Mouse (Mus musculus): ENCODE data around the gene Mical2. TPM values are rescaled to one million over a fixed set of nuclear protein-coding genes. Genes with fewer than 3 reads are reported as not detected.
A peak's percentile ranks its signal among the peaks of the same experiment; 100 is the strongest.

Gene Mical2
- polyA plus RNA-seq, 1 experiment from 2014 or later, result 1.2 TPM

- peaks cover 14% of the 10 kb centered on the region for H3K4me1 ChIP-seq
- no peak overlapping the region for H3K4me3 ChIP-seq
- DNase-seq (ENCODE audit: low spot score), result no peak
- H3K9me3 ChIP-seq, result no peaks in the 10 kb centered on the region
- H3K27ac ChIP-seq (replicated peaks), result no peak overlapping the region
- no peaks in the 10 kb centered on the region for H3K36me3 ChIP-seq (replicated peaks)
- WGBS, result 71% methylated on average over 5 of the region's 5 CpGs
- H3K27me3 ChIP-seq (replicated peaks; ENCODE audit: low read depth, poor library complexity, severe bottlenecking), result peaks cover 1% of the 10 kb centered on the region; the same call in 1 of the 2 replicates
Observed at GRCm38 (mm10) chr7:112216720-112217119, 8.9 kb upstream of the Mical2 start.

DNA sequence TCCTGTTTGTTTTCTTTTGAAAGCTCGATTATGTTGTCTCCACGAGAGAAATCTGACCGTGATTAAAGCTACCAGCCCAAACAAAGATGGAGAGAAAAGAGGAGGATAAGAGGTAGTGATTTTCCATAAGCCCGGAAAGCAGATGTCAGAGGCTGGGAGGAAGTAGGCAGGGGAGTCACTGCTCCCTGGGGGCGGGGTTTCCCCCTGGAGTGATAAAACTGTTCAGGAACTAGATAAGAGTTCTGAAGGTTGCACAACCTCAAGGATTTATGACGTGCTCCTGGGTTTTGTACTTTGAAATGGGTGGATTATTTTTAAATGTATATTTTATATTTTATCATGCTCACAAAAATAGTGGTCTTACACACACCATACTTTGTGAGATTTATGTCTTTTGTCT lies 8.4 kb upstream of the Mical2 start:
- no peak overlapping the region for H3K27ac ChIP-seq (replicated peaks)
- peaks cover 14% of the 10 kb centered on the region for H3K4me1 ChIP-seq
- no peaks in the 10 kb centered on the region for H3K36me3 ChIP-seq (replicated peaks)
- peaks cover 6% of the 10 kb centered on the region for H3K27me3 ChIP-seq (replicated peaks; ENCODE audit: low read depth, poor library complexity, severe bottlenecking)
- no peak for DNase-seq (ENCODE audit: low spot score)
- 59% methylated on average over 6 of the region's 6 CpGs for WGBS
- H3K4me3 ChIP-seq, result no peak overlapping the region
- no peaks in the 10 kb centered on the region for H3K9me3 ChIP-seq

DNA sequence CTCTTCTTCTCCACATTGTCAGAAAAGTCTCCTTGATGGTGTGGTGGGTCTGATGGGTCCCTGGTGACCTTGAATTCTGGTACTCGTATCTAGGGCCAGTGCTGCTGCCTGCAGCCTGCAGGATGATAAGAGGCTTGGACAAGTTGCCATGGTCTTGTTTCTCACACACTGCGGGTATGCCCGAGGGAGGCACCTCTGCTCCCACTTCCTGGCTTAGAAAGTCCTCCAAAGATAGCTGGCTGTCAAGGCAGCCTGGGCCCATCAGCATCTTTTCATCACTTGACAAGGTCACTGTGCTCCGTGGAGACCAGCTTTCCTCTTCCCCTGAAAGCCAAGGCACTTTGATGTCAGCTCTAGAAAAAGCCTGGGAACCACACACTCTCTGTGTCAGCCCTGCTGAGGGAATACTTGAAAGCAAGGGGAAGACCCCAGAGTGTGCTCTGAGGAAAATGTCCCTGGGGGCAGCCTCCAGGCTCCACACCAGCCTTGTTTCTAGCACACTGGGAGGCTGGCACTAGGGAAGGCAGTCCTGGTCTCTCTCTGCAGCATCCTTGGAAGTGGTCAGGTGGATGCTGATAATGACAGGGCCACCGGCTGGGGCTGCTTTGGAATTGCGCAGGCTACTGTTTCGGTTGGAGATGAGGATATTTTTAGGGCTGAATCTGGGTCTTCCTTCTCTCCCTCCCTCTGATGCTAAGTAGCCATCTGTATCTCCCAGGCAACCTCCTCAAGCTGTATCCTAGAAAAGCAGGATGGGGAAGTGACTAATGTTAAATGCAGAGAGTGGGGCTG lies 2.7 kb upstream of the Mical2 start:
- WGBS, result 75% methylated on average over 7 of the region's 7 CpGs
- no peaks in the 10 kb centered on the region for H3K9me3 ChIP-seq
- H3K27me3 ChIP-seq (replicated peaks; ENCODE audit: low read depth, poor library complexity, severe bottlenecking), result peaks cover 62% of the 10 kb centered on the region
- no peaks in the 10 kb centered on the region for H3K36me3 ChIP-seq (replicated peaks)
- no peak for DNase-seq (ENCODE audit: low spot score)
- H3K4me3 ChIP-seq, result no peak overlapping the region
- H3K4me1 ChIP-seq, result peaks cover 36% of the 10 kb centered on the region
- no peak overlapping the region for H3K27ac ChIP-seq (replicated peaks)

GRCm38 (mm10) chr7:112224854-112225253 lies 802 bp upstream of the Mical2 start:
- Histone ChIP-seq H3K4me3 (0 out of 2 replicates have a peak overlapping the region, but pooled peaks have one; percentile 67), H3K27me3 (replicated peaks; ENCODE audit: low read depth, poor library complexity, severe bottlenecking) (peaks cover 75% of the 10 kb centered on the region), H3K36me3 (replicated peaks) (no peaks in the 10 kb centered on the region), H3K27ac (replicated peaks) (no peak overlapping the region), H3K9me3 (no peaks in the 10 kb centered on the region), H3K4me1 (peaks cover 41% of the 10 kb centered on the region)
- no peak for DNase-seq (ENCODE audit: low spot score)
- WGBS, result 70% methylated on average over 12 of the region's 12 CpGs

DNA sequence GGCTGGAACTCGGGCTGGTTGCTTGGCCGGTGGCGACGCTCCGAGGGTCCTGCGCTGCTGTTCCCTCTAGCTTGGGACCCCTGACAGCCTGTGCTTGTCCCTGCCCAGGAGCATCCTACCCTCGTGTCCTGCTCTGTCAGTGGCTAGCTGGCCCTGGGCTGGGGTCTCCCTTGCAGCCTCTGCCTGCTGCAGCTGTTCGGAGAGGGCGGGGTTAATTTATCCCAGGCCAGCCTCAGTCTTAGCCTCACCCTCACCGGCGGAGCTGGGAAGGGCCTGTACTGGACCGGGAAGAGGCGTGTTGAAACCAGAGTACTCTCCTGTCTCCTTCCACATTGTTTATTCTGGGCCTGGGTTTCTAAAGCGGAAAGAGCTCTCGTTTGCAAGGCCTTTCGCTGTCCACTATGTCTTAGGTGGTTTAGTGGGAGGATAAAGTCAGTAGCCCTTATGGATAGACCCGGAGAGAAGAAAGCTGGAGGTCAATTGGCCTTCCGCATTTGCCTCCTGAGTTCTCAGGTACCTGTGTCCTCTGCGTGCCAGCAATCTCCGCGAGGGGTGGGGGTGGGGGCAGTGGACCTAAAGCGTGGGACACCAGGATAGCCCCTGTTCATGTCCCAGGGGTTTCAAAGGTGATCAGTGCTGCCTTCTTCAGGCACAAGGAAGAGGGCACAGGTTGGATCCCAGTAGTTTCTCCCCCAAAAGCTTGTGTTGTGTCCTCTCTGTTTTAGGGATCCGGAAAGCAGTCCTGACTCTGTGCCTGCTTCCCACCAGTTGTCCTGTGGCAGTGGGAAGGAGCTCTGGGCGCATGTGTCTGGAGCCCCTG lies 1.0 kb downstream of the Mical2 start:
- 3% methylated on average over 24 of the region's 24 CpGs for WGBS
- H3K27ac ChIP-seq (replicated peaks), result no peak overlapping the region
- H3K36me3 ChIP-seq (replicated peaks), result no peaks in the 10 kb centered on the region
- peaks cover 41% of the 10 kb centered on the region for H3K4me1 ChIP-seq
- H3K4me3 ChIP-seq, result peak overlapping the region; percentile 67
- peaks cover 76% of the 10 kb centered on the region for H3K27me3 ChIP-seq (replicated peaks; ENCODE audit: low read depth, poor library complexity, severe bottlenecking)
- peak; percentile 71 for DNase-seq (ENCODE audit: low spot score)
- H3K9me3 ChIP-seq, result no peaks in the 10 kb centered on the region

DNA sequence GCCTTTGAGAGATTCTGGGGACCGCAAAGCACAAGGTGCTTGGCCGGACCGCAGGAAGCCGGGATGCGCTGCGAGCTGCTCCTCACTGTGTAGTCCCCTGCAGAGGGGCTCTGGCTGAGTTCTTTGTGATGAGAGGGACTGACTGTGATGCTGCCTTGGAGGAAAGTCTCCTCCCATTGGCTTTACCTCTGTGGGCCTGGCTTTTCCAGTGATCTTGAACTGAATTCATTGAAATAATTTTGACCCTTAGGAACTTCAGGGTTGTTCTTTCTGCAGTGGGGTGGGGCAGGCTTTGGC lies 1.6 kb downstream of the Mical2 start:
- no peak for DNase-seq (ENCODE audit: low spot score)
- peak overlapping the region; percentile 67; the same call in 1 of the 2 replicates for H3K4me3 ChIP-seq
- peaks cover 41% of the 10 kb centered on the region for H3K4me1 ChIP-seq
- no peaks in the 10 kb centered on the region for H3K9me3 ChIP-seq
- WGBS, result 20% methylated on average over 6 of the region's 6 CpGs
- no peaks in the 10 kb centered on the region for H3K36me3 ChIP-seq (replicated peaks)
- H3K27me3 ChIP-seq (replicated peaks; ENCODE audit: low read depth, poor library complexity, severe bottlenecking), result peaks cover 76% of the 10 kb centered on the region
- H3K27ac ChIP-seq (replicated peaks), result no peak overlapping the region

DNA sequence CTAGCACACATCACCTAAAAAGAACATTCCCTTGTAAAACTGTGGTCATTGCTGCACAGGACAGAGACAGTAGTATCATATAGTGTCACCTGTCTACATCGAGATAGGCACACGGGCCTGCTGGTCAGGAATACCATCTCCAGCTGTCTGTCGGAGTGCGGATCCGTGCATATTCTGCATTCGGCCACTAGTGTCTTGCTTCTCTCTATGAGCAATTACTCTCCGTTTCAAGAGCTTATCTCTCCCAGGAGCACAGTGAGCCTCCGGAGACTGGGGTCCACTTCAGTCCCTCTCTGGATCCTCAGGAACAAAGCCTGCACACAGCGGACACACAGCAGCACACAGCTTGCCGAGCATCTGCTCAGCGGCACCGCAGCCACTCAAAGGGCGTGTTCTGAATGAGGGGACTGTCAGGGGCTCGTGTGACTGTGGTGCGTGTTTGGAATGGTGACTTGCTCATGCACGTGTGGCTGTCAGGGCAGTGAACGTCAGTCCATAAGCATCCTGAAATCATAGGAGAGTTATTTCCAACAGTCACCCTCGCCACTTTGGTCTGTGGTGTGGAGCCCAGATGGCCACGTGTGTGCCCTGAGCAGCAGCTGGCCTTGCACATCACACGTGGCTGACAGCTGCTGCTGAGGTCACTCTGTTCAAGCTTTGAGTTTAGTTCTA lies 3.3 kb downstream of the Mical2 start:
- no peaks in the 10 kb centered on the region for H3K36me3 ChIP-seq (replicated peaks)
- peaks cover 50% of the 10 kb centered on the region for H3K4me1 ChIP-seq
- no peaks in the 10 kb centered on the region for H3K9me3 ChIP-seq
- DNase-seq (ENCODE audit: low spot score), result peak; percentile 32
- H3K4me3 ChIP-seq, result no peak overlapping the region
- 74% methylated on average over 20 of the region's 20 CpGs for WGBS
- peaks cover 65% of the 10 kb centered on the region for H3K27me3 ChIP-seq (replicated peaks; ENCODE audit: low read depth, poor library complexity, severe bottlenecking)
- no peak overlapping the region for H3K27ac ChIP-seq (replicated peaks)

DNA sequence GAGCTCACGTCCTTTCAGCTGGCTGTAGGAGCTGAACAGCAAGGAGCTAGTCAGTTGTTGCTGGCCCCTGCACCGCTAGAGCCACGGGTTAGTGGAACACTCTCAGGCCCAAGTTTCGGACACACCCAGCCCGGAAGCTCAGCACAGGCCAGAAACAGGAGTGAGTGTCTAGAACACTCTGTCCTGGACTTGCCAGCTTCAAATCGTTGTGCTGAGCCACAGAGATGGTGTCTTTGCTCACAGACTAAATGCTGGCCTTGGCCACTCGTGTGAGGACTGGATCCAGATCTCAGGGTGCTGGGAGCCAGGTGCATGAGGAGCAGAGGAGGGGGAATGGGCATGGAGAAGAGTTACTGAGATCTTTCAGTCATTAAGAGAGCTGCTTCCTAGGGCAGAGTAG lies 6.1 kb downstream of the Mical2 start:
- Histone ChIP-seq H3K9me3 (no peaks in the 10 kb centered on the region), H3K27ac (replicated peaks) (no peak overlapping the region), H3K36me3 (replicated peaks) (no peaks in the 10 kb centered on the region), H3K27me3 (replicated peaks; ENCODE audit: low read depth, poor library complexity, severe bottlenecking) (peaks cover 49% of the 10 kb centered on the region), H3K4me1 (peaks cover 24% of the 10 kb centered on the region), H3K4me3 (no peak overlapping the region)
- WGBS, result 84% methylated on average over 7 of the region's 7 CpGs
- DNase-seq (ENCODE audit: low spot score), result no peak

- no peaks in the 10 kb centered on the region for H3K9me3 ChIP-seq
- no peak overlapping the region for H3K4me3 ChIP-seq
- peaks cover 21% of the 10 kb centered on the region for H3K4me1 ChIP-seq
- peaks cover 32% of the 10 kb centered on the region for H3K27me3 ChIP-seq (replicated peaks; ENCODE audit: low read depth, poor library complexity, severe bottlenecking)
- 45% methylated on average over 7 of the region's 7 CpGs for WGBS
- H3K36me3 ChIP-seq (replicated peaks), result no peaks in the 10 kb centered on the region
- DNase-seq (ENCODE audit: low spot score), result peak; percentile 59
- no peak overlapping the region for H3K27ac ChIP-seq (replicated peaks)
Observed at GRCm38 (mm10) chr7:112233345-112234005, 7.8 kb downstream of the Mical2 start.

DNA sequence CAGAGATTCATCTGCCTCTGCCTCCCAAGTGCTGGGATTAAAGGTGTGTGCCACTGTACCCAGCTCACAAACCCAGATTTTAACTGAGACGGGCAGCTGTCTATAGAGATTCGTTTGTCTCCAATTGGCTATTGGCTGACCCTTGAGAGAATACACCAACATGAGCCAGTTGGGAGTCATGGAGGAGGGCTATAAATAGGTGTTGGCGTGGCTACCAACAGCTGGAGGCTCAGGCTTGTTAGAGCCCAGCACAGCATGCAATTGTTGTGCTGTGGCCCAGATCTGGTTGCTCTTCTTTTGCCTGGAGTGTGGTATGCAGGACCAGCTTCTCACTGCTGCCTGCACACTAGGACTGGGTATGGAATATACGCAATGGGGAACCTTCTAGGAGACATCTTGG lies 8.8 kb downstream of the Mical2 start:
- no peak for DNase-seq (ENCODE audit: low spot score)
- H3K36me3 ChIP-seq (replicated peaks), result no peaks in the 10 kb centered on the region
- peaks cover 16% of the 10 kb centered on the region for H3K4me1 ChIP-seq
- no peak overlapping the region for H3K4me3 ChIP-seq
- H3K27ac ChIP-seq (replicated peaks), result no peak overlapping the region
- 75% methylated on average over 4 of the region's 4 CpGs for whole genome bisulfite sequencing
- no peaks in the 10 kb centered on the region for H3K9me3 ChIP-seq
- H3K27me3 ChIP-seq (replicated peaks; ENCODE audit: low read depth, poor library complexity, severe bottlenecking), result peaks cover 24% of the 10 kb centered on the region

- no peaks in the 10 kb centered on the region for H3K36me3 ChIP-seq (replicated peaks)
- H3K4me3 ChIP-seq, result no peak overlapping the region
- no peak for DNase-seq (ENCODE audit: low spot score)
- no peak overlapping the region for H3K27ac ChIP-seq (replicated peaks)
- H3K27me3 ChIP-seq (replicated peaks; ENCODE audit: low read depth, poor library complexity, severe bottlenecking), result peaks cover 24% of the 10 kb centered on the region
- 78% methylated on average over 4 of the region's 4 CpGs for WGBS
- peaks cover 16% of the 10 kb centered on the region for H3K4me1 ChIP-seq
- H3K9me3 ChIP-seq, result no peaks in the 10 kb centered on the region
Observed at GRCm38 (mm10) chr7:112235493-112235892, 9.8 kb downstream of the Mical2 start.

DNA sequence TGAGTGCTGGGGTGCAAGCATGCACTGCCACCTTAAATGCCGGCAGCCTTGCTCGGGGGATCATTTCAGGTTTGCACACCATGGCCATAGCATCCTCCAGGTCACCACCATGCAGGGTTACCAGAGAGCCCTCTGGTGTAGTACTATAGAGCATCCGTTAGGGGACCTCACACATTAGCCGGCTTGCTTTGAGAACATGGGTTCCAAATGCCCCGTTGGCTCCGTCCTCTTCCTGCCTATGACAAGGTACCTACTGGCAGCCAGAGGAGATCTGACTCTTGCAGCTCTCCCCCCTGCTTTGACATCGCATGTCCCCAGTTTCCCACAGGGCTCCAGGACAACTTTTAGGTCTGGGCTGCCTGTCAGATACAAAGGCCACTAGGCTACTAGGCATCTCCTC lies 11.6 kb downstream of the Mical2 start:
- no peaks in the 10 kb centered on the region for H3K9me3 ChIP-seq
- H3K27me3 ChIP-seq (replicated peaks; ENCODE audit: low read depth, poor library complexity, severe bottlenecking), result peaks cover 17% of the 10 kb centered on the region; the same call in 1 of the 2 replicates
- 90% methylated on average over 7 of the region's 7 CpGs for WGBS
- no peak for DNase-seq (ENCODE audit: low spot score)
- no peak overlapping the region for H3K4me3 ChIP-seq
- no peak overlapping the region for H3K27ac ChIP-seq (replicated peaks)
- no peaks in the 10 kb centered on the region for H3K36me3 ChIP-seq (replicated peaks)
- peaks cover 16% of the 10 kb centered on the region for H3K4me1 ChIP-seq
